Mouse (Mus musculus): ENCODE data around the gene Rims1. TPM values are rescaled to one million over a fixed set of nuclear protein-coding genes. Genes with fewer than 3 reads are reported as not detected.

The Rims1 gene
- polyA plus RNA-seq (2015; fragmentation: Nextera tagmentation; extraction: Ambion mirVana), result 27.4 and 29.1 TPM in 2 replicates

GRCm38 (mm10) chr1:22805726-22806625 is at the start of gene Rims1:
TSS of gene Rims1 (minus strand) at chr1:22805994.

